Mouse (Mus musculus) telencephalon, adult 2 months (tissue): ENCODE results near the gene Ctnna3.

Source experiments
- DNase-seq: peaks from one replicate; pipeline ENCODE4 v3.0.0-alpha.2; 2011; ENCODE audit warnings: low read depth, low spot score

The Ctnna3 gene

DNA sequence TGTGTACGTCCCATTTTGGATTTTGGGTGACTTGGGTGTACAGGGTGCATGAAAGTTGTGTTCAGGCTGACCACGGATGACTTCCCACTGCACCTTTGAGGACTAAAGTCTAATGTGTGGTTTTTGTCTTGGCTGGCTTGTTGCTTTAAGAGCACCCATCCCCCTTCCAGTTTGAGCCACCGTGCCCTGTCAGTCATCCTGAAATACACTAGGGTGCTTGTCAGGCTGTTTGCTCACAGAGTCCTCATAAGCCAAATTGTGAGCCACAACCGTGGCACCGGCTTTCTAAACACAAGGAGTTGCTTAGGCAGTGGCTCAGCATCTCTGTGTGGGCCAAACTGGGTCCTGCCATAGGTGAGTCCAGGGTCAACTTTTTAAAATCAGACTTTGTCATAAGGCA is 50.2 kb downstream of the Ctnna3 start:
- no peak for DNase-seq

GRCm38 (mm10) chr10:63488346-63488745 is 58.4 kb downstream of the Ctnna3 start:
- DNase-seq: no peak

- DNase-seq: no peak
Observed at GRCm38 (mm10) chr10:63523956-63524355, 94.1 kb downstream of the Ctnna3 start.

GRCm38 (mm10) chr10:63526027-63526426 is 96.1 kb downstream of the Ctnna3 start:
- DNase-seq: no peak

GRCm38 (mm10) chr10:63532381-63532780 is 102.5 kb downstream of the Ctnna3 start:
- no peak for DNase-seq

GRCm38 (mm10) chr10:63541754-63542153 is 111.9 kb downstream of the Ctnna3 start:
- no peak for DNase-seq

DNA sequence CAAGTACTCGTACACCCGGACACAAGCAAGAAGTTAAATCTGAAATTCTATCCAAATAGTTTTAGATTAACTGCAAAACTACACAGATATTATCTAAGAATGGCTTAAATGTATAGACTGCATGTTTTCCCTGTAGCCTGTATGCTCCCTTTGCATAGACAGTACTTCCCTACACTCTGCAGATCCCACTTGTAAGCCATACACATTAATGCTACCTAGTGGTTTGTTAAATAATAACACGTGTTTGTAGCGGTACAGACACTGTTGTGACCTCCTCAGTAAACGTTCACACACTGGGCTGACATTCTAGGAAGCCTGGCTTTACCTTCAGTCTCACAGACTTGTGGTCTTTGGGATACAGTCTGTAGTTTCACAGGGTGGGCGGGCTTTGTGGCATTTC is 112.6 kb downstream of the Ctnna3 start:
- DNase-seq: no peak

- DNase-seq: no peak
Observed at GRCm38 (mm10) chr10:63566691-63567090, 136.8 kb downstream of the Ctnna3 start.

DNA sequence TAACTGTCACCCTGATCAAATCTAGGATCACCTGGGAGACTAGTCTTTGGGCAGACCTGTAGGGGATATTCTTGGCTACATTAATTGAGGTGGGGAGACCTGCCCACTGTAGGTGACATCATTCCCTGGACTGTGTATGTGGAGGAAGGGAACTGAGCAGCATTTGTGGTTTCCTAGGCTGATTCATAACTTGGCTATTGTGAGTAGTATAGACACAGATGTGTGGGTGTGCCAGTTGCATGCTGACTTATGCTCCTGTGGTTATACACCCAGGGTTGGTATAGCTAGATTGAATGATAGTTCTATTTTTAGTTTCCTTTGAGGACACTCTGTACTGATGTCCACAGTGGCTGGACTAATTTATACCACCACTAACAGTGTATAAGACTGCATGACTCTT is 141.7 kb downstream of the Ctnna3 start:
- DNase-seq: no peak

DNA sequence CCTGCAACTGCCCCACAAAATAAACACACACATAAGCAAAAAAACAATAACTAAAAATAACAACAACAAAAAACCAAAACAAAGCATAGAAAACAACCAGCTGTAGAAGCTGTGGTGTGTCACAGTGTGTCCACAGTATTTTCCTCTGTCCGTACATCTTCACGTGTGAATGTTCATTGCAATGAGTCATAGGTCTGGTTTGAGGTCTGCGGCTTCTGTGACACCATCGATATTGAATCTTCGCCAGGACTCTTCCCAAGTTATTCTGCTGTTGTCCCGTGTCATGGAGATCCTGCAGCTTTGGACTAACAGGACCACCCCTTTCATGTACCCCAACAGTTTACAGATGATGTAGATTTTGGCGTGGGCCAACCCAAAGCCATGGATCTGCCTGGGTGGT is 143.0 kb downstream of the Ctnna3 start:
- DNase-seq: no peak

GRCm38 (mm10) chr10:63574100-63574609 is 144.3 kb downstream of the Ctnna3 start:
- DNase-seq: no peak

DNA sequence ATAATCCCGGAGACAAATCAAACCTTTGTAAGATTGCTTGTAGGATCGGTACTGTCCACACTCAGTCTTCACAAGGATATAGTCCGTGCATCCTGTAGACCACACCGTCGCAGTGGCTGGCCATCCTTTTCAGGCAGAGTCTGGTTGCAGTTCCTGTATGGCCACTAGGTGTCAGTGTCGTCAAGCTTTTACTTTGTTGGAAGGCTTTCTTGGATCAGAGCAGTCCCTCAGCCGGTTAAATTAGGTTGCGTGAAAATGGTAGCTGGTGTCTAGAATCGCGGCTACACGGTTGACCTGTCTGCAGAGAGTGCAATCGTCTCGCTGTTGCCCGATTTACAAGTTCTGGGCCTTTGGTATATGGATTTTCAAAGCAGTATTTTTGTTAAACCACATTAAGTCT is 152.7 kb downstream of the Ctnna3 start:
- peak; percentile 55 for DNase-seq

GRCm38 (mm10) chr10:63583798-63584374 is 154.0 kb downstream of the Ctnna3 start:
- DNase-seq: no peak

- DNase-seq: no peak
Observed at GRCm38 (mm10) chr10:63599417-63599816, 169.5 kb downstream of the Ctnna3 start.

GRCm38 (mm10) chr10:63601206-63601605 is 171.3 kb downstream of the Ctnna3 start:
- no peak for DNase-seq

GRCm38 (mm10) chr10:63628546-63628945 is 198.6 kb downstream of the Ctnna3 start:
- DNase-seq: no peak

GRCm38 (mm10) chr10:63633915-63634314 is 204.0 kb downstream of the Ctnna3 start:
- DNase-seq: no peak

DNA sequence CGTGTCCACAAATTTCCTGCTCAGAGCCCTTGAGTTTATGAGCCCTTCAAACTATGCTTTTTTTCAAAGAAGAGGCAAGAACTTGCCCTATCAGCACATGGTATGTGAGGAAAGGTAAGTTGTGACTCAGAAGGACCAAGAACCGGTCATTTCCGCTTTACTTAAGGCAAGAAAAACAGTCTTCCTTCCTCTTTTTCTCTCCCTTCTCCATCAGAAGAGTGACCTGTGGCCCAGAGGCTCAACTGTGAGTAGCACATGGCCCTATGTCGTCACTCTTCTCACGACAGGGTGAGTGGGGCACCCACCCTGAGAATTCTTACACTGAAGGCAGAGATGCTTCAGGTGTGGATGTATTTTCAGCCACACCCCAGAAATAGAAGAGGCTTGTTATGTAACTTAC is 208.1 kb downstream of the Ctnna3 start:
- DNase-seq: no peak

GRCm38 (mm10) chr10:63647300-63647699 is 217.4 kb downstream of the Ctnna3 start:
- DNase-seq: no peak

DNA sequence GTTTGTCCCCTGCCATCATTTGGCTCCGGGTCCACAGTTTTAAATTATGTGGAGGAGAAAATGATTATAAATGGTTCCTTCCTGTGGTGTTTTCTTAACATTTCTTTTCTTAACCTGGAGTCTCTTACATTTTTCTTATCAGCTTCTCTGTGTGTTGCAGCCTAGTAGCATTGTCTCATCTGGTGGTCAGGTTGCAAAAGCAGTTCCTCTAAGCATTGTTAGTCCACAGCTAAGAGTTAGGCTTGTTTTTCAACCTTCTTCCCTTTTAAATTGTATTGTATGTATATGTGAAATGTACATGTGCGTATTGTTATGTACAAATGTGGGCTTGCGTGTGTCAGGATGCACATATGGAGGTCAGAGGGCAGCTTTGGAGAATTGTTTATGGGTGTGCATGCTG is 220.4 kb downstream of the Ctnna3 start:
- DNase-seq: no peak

- no peak for DNase-seq
Observed at GRCm38 (mm10) chr10:63652887-63653286, 223.0 kb downstream of the Ctnna3 start.

GRCm38 (mm10) chr10:63653571-63653970 is 223.7 kb downstream of the Ctnna3 start:
- DNase-seq: no peak

- no peak for DNase-seq
Observed at GRCm38 (mm10) chr10:63654560-63654959, 224.7 kb downstream of the Ctnna3 start.

- DNase-seq: no peak
Observed at GRCm38 (mm10) chr10:63676343-63676742, 246.4 kb downstream of the Ctnna3 start.
